Mouse (Mus musculus) lung, embryonic 14.5 days (tissue): Measurements from ENCODE around the gene N4bp2. TPM values are rescaled to one million over a fixed set of nuclear protein-coding genes. Genes with fewer than 3 reads are reported as not detected.
"Not testable (repeated sequence)": the region's sequence is repeated elsewhere in the genome, so short reads cannot be mapped to it uniquely, and the experiment has no call there.

Source experiments
- ATAC-seq: fragments of 200-750 bp; cut with Nextera tagmentation; 2 replicates; pipeline ENCODE4 v1.8.0; 2017; ENCODE audit warnings: mild to moderate bottlenecking, moderate TSS enrichment, moderate library complexity; ENCODE audit not compliant: insufficient read depth
- DNase-seq: peaks from one replicate; pipeline ENCODE4 v3.0.0-alpha.2; 2015
- H3K27ac ChIP-seq: fragments of 300-500 bp; sonication (generic); 2 replicates; pipeline ENCODE4 v1.5.1; 2014; ENCODE audit warnings: low read depth, mild to moderate bottlenecking, moderate library complexity
- H3K27me3 ChIP-seq: fragments of 300-500 bp; sonication (generic); 2 replicates; pipeline ENCODE4 v1.6.1; 2014; ENCODE audit warnings: low read length, control low read depth; ENCODE audit not compliant: insufficient read depth
- H3K36me3 ChIP-seq: fragments of 300-500 bp; sonication (generic); 2 replicates; pipeline ENCODE4 v1.6.1; 2014; ENCODE audit warnings: control low read depth; ENCODE audit not compliant: insufficient read depth
- H3K4me1 ChIP-seq: fragments of 300-500 bp; sonication (generic); 2 replicates; pipeline ENCODE4 v1.6.1; 2014; ENCODE audit warnings: antibody characterized with exemption, control low read depth; ENCODE audit not compliant: insufficient read depth
- H3K4me2 ChIP-seq: fragments of 300-500 bp; sonication (generic); 2 replicates; pipeline ENCODE4 v1.6.1; 2014; ENCODE audit warnings: mild to moderate bottlenecking
- H3K4me3 ChIP-seq: fragments of 300-500 bp; sonication (generic); 2 replicates; pipeline ENCODE4 v1.5.1; 2014; ENCODE audit warnings: low read depth, low read length
- H3K9ac ChIP-seq: fragments of 300-500 bp; sonication (generic); 2 replicates; pipeline ENCODE4 v1.6.1; 2014
- H3K9me3 ChIP-seq: fragments of 300-500 bp; sonication (generic); 2 replicates; pipeline ENCODE4 v1.6.1; 2016; ENCODE audit warnings: low read depth, low read length, control low read depth
- CTCF ChIP-seq: IDR thresholded peaks from 2 replicates; pipeline ENCODE4 v1.5.1; 2016; ENCODE audit warnings: antibody characterized with exemption, low read depth
- WGBS: fragments of 180-500 bp; shearing (Covaris S2); extraction: QIAGEN DNeasy Blood & Tissue Kit; methylation state at CpG from one replicate; pipeline ENCODE4 v1.1.7; 2014; 5-methylcytosine and 5-hydroxymethylcytosine counted together
- polyA plus RNA-seq: library from polyadenylated mRNA; unstranded; fragments of >200 nt; fragmentation: Nextera tagmentation; extraction: Ambion mirVana; gene quantifications from 2 replicates; pipeline ENCODE4 v1.2.1, GENCODE M21; 2014

Gene N4bp2
- 33.0 and 33.2 TPM in 2 replicates for polyA plus RNA-seq

GRCm38 (mm10) chr5:65763088-65763915, at the start of gene N4bp2:
Gene N4bp2, plus strand, starts transcription at chr5:65763521.
- TF ChIP-seq CTCF: no peak
- no peaks in the 10 kb centered on the region for H3K27me3 ChIP-seq
- H3K4me3 ChIP-seq: peak within 1 kb of the TSS; percentile 94
- H3K4me2 ChIP-seq: peak within 1 kb of the TSS; percentile 83
- peak within 1 kb of the TSS; percentile 100 for H3K9ac ChIP-seq
- ATAC-seq: peak; percentile 23
- peaks cover 9% of the 10 kb centered on the region; the same call in 1 of the 2 replicates for H3K4me1 ChIP-seq
- under 1% methylated on average over 73 of the region's 80 CpGs for WGBS
- H3K27ac ChIP-seq: peak within 1 kb of the TSS; percentile 100
- DNase-seq: peak; percentile 76
- H3K36me3 ChIP-seq: no peaks in the 10 kb centered on the region
- no peaks in the 10 kb centered on the region for H3K9me3 ChIP-seq

GRCm38 (mm10) chr5:65715084-65715483, 48.2 kb upstream of the N4bp2 start:
- no peak for TF ChIP-seq CTCF
- WGBS: 76% methylated on average over 6 of the region's 6 CpGs
- no peak overlapping the region for H3K4me2 ChIP-seq
- H3K27me3 ChIP-seq: no peaks in the 10 kb centered on the region
- ATAC-seq (no peak), DNase-seq (no peak)
- H3K4me3 ChIP-seq: no peak overlapping the region
- H3K9me3 ChIP-seq: no peaks in the 10 kb centered on the region
- H3K27ac ChIP-seq: no peak overlapping the region
- H3K9ac ChIP-seq: no peak overlapping the region
- H3K36me3 ChIP-seq: no peaks in the 10 kb centered on the region
- no peaks in the 10 kb centered on the region for H3K4me1 ChIP-seq

- no peak overlapping the region for H3K4me2 ChIP-seq
- no peak overlapping the region for H3K9ac ChIP-seq
- H3K9me3 ChIP-seq: no peaks in the 10 kb centered on the region
- no peak for TF ChIP-seq CTCF
- H3K4me1 ChIP-seq: no peaks in the 10 kb centered on the region
- DNase-seq (no peak), ATAC-seq (no peak)
- 78% methylated on average over 18 of the region's 18 CpGs for WGBS
- H3K27me3 ChIP-seq: no peaks in the 10 kb centered on the region
- no peaks in the 10 kb centered on the region for H3K36me3 ChIP-seq
- H3K27ac ChIP-seq: no peak overlapping the region
- H3K4me3 ChIP-seq: no peak overlapping the region
Measured at GRCm38 (mm10) chr5:65717063-65717902, 46.0 kb upstream of the N4bp2 start.

GRCm38 (mm10) chr5:65717903-65718211, 45.5 kb upstream of the N4bp2 start:
- H3K4me3 ChIP-seq, DNase-seq, H3K9me3 ChIP-seq, ATAC-seq, H3K36me3 ChIP-seq, H3K9ac ChIP-seq, H3K4me1 ChIP-seq, H3K27me3 ChIP-seq, H3K4me2 ChIP-seq, H3K27ac ChIP-seq: not testable (repeated sequence)
- 91% methylated on average over 8 of the region's 8 CpGs for WGBS

- no peaks in the 10 kb centered on the region for H3K9me3 ChIP-seq
- ATAC-seq: no peak
- peak; percentile 47 for DNase-seq
- TF ChIP-seq CTCF: no peak
- no peak overlapping the region for H3K4me3 ChIP-seq
- WGBS: 14% methylated on average over 3 of the region's 3 CpGs
- no peaks in the 10 kb centered on the region for H3K36me3 ChIP-seq
- no peak overlapping the region for H3K4me2 ChIP-seq
- no peaks in the 10 kb centered on the region for H3K27me3 ChIP-seq
- no peak overlapping the region for H3K27ac ChIP-seq
- H3K4me1 ChIP-seq: no peaks in the 10 kb centered on the region
- no peak overlapping the region for H3K9ac ChIP-seq
Measured at GRCm38 (mm10) chr5:65718368-65718767, 45.0 kb upstream of the N4bp2 start.

GRCm38 (mm10) chr5:65724311-65725054, 38.8 kb upstream of the N4bp2 start:
- Histone ChIP-seq H3K36me3 (no peaks in the 10 kb centered on the region), H3K9ac (peak overlapping the region; percentile 59), H3K27me3 (no peaks in the 10 kb centered on the region), H3K4me2 (peak overlapping the region; percentile 76), H3K9me3 (no peaks in the 10 kb centered on the region), H3K4me1 (no peaks in the 10 kb centered on the region), H3K27ac (peak overlapping the region; percentile 95), H3K4me3 (peak overlapping the region; percentile 38)
- WGBS: under 1% methylated on average over 23 of the region's 23 CpGs
- ATAC-seq: peak; percentile 90
- TF ChIP-seq CTCF: peak; percentile 56
- DNase-seq: peak; percentile 84
